Mouse (Mus musculus) erythroblast, embryonic 14.5 days (primary cell): Measurements from ENCODE around the gene Chrna9.

Source experiments
- GATA1 ChIP-seq: IDR thresholded peaks from 2 replicates; pipeline ENCODE4 v1.6.1; 2012; ENCODE audit warnings: low read length, inconsistent platforms, mixed read lengths
- TAL1 ChIP-seq: IDR thresholded peaks from 3 replicates; pipeline ENCODE4 v1.6.1; 2012; ENCODE audit warnings: low read length, inconsistent platforms, mixed read lengths

DNA sequence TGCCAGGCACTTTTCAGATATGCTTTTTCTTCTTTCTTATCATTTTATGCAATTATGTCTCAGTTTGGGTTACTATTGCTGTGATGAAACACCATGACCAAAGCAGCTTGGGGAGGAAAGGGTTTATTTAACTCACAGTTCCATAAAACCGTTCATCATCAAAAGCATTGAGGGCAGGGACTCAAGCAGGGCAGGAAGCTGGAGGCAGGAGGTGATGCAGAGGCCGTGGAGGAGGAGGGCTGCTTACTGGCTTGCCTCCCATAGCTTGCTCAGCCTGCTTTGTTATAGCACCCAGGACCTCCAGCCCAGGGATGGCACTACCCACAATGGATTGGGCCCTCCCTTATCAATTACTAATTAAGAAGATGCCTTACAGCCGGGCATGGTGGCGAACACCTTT, 6.4 kb downstream of the Chrna9 start:
- TF ChIP-seq TAL1: no peak
- no peak for TF ChIP-seq GATA1
